Mouse (Mus musculus): ENCODE measurements around the gene Slc6a15. TPM values are rescaled to one million over a fixed set of nuclear protein-coding genes. Genes with fewer than 3 reads are reported as not detected.

The Slc6a15 gene
- polyA plus RNA-seq (2017; shearing (Covaris generic)), result not detected

GRCm38 (mm10) chr10:103367371-103368295 is at the start of gene Slc6a15:
Slc6a15 (plus strand) TSS chr10:103367783.
- no peak for ATAC-seq

DNA sequence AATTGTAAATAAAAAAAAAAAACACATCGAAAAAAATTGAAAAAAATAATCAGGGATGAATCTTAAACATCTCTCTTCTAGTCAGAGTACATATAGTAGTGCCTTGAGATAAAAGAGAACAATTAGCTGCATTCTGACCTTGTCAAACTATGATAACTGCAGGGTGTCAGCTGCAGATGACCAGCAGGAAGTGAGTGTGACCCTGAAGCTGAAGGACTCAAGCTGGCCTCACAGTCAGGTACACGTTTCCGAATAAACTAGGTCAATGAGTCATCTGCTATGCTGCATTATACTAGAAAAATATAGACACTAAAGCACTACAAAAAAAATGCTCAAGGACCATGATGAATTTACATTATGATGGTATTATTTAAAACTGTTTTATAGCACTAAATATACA is 45.6 kb upstream of the Slc6a15 start:
- no peak for ATAC-seq

GRCm38 (mm10) chr10:103323386-103323785 is 44.2 kb upstream of the Slc6a15 start:
- ATAC-seq, result no peak

DNA sequence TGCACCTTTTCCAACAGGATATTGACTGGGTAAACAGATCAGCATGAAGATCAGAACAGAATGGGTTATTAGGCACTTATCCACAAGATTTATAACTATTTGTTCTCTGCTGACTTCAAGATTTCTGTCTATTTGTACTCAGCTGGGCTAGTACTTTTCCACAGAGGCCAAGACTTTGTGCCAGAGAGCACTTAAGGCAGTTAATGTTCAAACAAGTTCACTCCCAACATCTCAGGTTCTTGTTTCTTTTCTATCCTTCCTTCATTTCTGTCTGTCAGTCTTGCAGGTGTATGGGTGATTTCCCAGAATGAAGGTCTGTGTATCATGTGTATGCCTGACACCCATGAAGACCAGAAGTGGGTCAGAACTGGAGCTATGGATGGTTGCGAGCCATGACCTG is 33.3 kb upstream of the Slc6a15 start:
- ATAC-seq, result no peak

- ATAC-seq, result no peak
These were observed 27.7 kb upstream of the Slc6a15 start for GRCm38 (mm10) chr10:103339928-103340327.

GRCm38 (mm10) chr10:103346797-103347196 is 20.8 kb upstream of the Slc6a15 start:
- no peak for ATAC-seq

DNA sequence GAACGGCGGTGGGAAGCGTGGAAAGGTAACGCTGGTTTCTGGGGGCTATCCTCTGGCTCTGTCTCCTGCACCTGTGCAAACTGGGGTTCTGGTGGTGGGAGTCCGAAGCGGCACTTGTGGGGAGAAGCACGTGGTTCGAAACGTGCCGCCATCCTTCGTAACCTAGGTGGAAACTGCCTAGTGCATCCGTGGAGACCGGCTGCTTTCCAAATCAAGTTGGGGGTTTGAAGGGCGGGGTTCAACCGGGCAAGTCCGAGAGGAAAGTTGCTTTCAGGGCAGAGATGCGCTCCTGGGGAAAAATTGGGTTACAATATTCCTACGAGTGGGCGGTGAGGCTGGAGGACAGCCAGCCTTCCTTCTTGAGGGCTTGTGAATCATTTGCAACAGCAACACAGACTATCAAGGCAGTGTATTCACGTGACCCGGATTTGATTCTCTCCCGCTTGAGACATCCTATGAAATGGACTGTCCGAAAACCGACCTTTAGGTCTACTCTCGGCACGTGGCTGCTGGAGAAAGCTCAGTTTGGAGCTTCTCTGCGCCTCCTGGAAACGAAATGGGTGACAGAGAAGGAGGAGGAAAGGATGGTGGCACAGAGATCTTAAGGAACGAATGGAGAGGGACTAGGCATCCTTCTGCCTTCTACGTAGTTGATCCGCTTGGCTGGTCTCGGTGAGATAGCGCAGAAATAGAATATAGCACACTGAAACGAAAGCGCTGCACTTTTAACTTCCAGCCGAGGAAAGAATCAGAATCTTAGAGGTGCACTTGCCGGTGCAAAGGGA is 905 bp downstream of the Slc6a15 start:
- ATAC-seq, result no peak

- ATAC-seq, result no peak
These were observed 1.5 kb downstream of the Slc6a15 start for GRCm38 (mm10) chr10:103369081-103369420.

- ATAC-seq, result no peak
These were observed 34.6 kb downstream of the Slc6a15 start for GRCm38 (mm10) chr10:103402171-103402570.

DNA sequence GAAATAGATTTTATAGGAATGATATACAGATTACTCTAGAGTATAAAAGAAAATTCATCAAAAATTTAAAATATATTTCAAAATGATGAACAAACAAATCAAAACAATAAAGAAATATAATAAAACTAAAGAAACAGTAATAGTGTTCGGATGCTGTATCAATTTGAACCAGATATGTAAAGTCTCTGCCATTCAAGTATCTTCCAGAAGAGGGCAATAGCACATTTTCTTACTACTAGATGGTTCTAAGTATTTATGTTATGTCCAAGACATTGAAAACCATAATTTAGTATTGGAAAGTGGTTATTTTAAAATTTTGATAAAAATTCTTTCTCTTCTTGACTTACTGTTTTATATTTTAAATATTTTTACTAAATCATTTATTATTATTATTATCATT is 60.1 kb downstream of the Slc6a15 start:
- no peak for ATAC-seq

DNA sequence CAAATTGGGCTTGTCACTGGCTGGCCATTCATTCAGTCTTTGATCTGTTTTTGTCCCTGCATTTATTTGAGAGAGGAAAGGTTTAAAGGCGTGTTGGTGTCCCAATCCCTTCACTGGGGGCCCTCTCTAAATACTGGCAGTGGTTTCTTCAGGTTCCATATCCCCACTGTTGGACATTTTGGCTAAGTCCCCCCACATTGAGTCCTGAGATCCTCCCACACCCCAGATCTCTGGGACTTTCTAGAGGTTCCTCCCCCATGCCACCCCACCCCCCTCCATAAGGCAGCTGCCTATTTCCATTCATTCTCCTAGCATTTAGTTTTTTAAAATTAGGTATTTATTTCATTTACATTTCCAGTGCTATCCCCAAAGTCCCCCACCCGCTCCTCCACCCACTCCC is 75.0 kb downstream of the Slc6a15 start:
- no peak for ATAC-seq

- no peak for ATAC-seq
These were observed 75.5 kb downstream of the Slc6a15 start for GRCm38 (mm10) chr10:103443070-103443469.

GRCm38 (mm10) chr10:103448340-103448739 is 80.8 kb downstream of the Slc6a15 start:
- no peak for ATAC-seq

DNA sequence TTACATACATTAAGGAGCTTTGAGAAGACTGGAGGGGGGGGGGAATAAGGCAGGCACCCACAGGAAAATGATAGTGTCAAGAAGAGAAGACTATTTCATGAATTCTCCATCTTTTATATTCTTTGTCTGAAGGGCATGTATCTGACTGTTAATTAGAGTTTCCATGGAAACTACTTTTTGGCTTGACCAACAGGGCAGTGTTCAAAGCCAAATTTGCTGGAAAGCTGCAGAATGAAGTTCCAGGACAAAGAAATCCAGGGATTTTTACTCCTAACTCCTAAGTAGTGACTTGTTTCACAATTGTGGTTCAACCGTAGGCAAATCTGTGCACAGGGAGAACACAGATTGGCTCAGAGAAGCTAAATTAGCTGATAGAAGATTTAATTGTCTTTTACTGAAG is 90.3 kb downstream of the Slc6a15 start:
- no peak for ATAC-seq

Other genes starting within 250 kb of the Slc6a15 start
- gene Lrriq1, start 131.5 kb upstream of the Slc6a15 start, polyA plus RNA-seq (2017; shearing (Covaris generic)), result under 1 TPM in 1 of 2 experiments, not detected in 1; 0.27 TPM

All from CD4-positive, CD25-positive, alpha-beta regulatory T cell, adult 4 months (primary cell).